Mouse (Mus musculus): ENCODE measurements around the gene Ccdc130.

Gene Ccdc130

GRCm38 (mm10) chr8:84269950-84270773 is at the start of gene Ccdc130:
Gene Ccdc130 (minus strand): TSS chr8:84270380.
- under 1% methylated on average over 44 of the region's 44 CpGs for WGBS

- 70% methylated on average over 3 of the region's 3 CpGs for WGBS
Measured at GRCm38 (mm10) chr8:84308376-84308775, 38.2 kb upstream of the Ccdc130 start.

GRCm38 (mm10) chr8:84303951-84304350 is 33.8 kb upstream of the Ccdc130 start:
- WGBS: 30% methylated on average over 2 of the region's 2 CpGs

- 57% methylated on average over 5 of the region's 5 CpGs for WGBS
Measured at GRCm38 (mm10) chr8:84297029-84297785, 27.0 kb upstream of the Ccdc130 start.

GRCm38 (mm10) chr8:84291688-84292087 is 21.5 kb upstream of the Ccdc130 start:
- 23% methylated on average over 8 of the region's 8 CpGs for WGBS

GRCm38 (mm10) chr8:84291086-84291485 is 20.9 kb upstream of the Ccdc130 start:
- WGBS: 61% methylated on average over 5 of the region's 5 CpGs

GRCm38 (mm10) chr8:84288892-84289291 is 18.7 kb upstream of the Ccdc130 start:
- 61% methylated on average over 2 of the region's 2 CpGs for WGBS

GRCm38 (mm10) chr8:84285665-84286064 is 15.5 kb upstream of the Ccdc130 start:
- WGBS: 47% methylated on average over 5 of the region's 5 CpGs

GRCm38 (mm10) chr8:84284608-84285063 is 14.5 kb upstream of the Ccdc130 start:
- WGBS: 22% methylated on average over 9 of the region's 9 CpGs

GRCm38 (mm10) chr8:84280777-84281176 is 10.6 kb upstream of the Ccdc130 start:
- WGBS: 86% methylated on average over 10 of the region's 10 CpGs

GRCm38 (mm10) chr8:84276447-84276846 is 6.3 kb upstream of the Ccdc130 start:
- 76% methylated on average over 1 of the region's 1 CpGs for WGBS

- WGBS: 86% methylated on average over 3 of the region's 3 CpGs
Measured at GRCm38 (mm10) chr8:84273968-84274367, 3.8 kb upstream of the Ccdc130 start.

- WGBS: 78% methylated on average over 4 of the region's 4 CpGs
Measured at GRCm38 (mm10) chr8:84272302-84272701, 2.1 kb upstream of the Ccdc130 start.

- WGBS: 74% methylated on average over 4 of the region's 4 CpGs
Measured at GRCm38 (mm10) chr8:84261098-84261497, 9.1 kb downstream of the Ccdc130 start.

GRCm38 (mm10) chr8:84256822-84257610 is 13.2 kb downstream of the Ccdc130 start, which contains the start of gene Mri1:
Gene Mri1 (minus strand): TSS chr8:84257326.
- under 1% methylated on average over 64 of the region's 64 CpGs for WGBS

GRCm38 (mm10) chr8:84256458-84256821 is 13.7 kb downstream of the Ccdc130 start:
- WGBS: 14% methylated on average over 6 of the region's 6 CpGs

GRCm38 (mm10) chr8:84255858-84256257 is 14.3 kb downstream of the Ccdc130 start:
- WGBS: 66% methylated on average over 3 of the region's 3 CpGs

GRCm38 (mm10) chr8:84249257-84250170 is 20.7 kb downstream of the Ccdc130 start, which contains the start of gene D8Ertd738e:
Gene D8Ertd738e (minus strand): TSS chr8:84249719.
- 3% methylated on average over 52 of the region's 52 CpGs for WGBS

GRCm38 (mm10) chr8:84241821-84242220 is 28.4 kb downstream of the Ccdc130 start:
- 37% methylated on average over 2 of the region's 2 CpGs for WGBS

- 57% methylated on average over 6 of the region's 6 CpGs for WGBS
Measured at GRCm38 (mm10) chr8:84241167-84241566, 29.0 kb downstream of the Ccdc130 start.
